Mouse (Mus musculus) C3H10T1/2 (cell line): ENCODE data around the gene Olfr599. TPM values are rescaled to one million over a fixed set of nuclear protein-coding genes. Genes with fewer than 3 reads are reported as not detected.

ENCODE experiments used
- polyA plus RNA-seq, 2 experiments: library from polyadenylated mRNA; unstranded; fragments of >200 nt; fragmentation: generic; extraction: Trizol; gene quantifications; one replicate each; pipeline ENCODE4 v1.2.1; 2012; ENCODE audit warnings: missing spikeins in 2 of 2

Gene Olfr599
- polyA plus RNA-seq = not detected

GRCm38 (mm10) chr7:103335617-103336016 lies at the start of gene Olfr599:
TSS of gene Olfr599 (plus strand) at chr7:103335917.

GRCm38 (mm10) chr7:103305348-103305747 lies 30.4 kb upstream of the Olfr599 start, which contains the start of gene Olfr596:
TSS of gene Olfr596 (plus strand) at chr7:103305648.

DNA sequence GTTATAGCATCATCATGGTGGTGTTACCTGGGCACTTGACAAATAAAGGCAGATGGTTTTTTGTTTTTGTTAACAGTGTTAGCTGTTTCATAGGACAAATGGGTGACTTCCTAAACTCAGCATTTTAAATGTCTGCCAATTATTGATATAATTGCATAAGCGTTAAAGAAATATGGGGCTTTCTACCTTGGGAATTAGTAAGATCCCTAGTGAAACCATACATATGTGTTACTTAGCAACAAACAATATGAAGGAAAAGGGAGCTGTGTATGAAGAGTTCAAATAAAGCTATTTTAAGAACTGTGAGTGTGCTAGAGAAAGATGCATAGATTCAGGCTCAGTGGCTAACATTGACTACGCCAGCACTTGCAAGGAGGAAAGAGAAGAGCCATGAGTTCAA lies 19.7 kb upstream of the Olfr599 start, which contains the start of gene Olfr597:
Olfr597 (plus strand) TSS at position 301 of the 400 bp plus-strand sequence.

GRCm38 (mm10) chr7:103323268-103323667 lies 12.4 kb upstream of the Olfr599 start, which contains the start of gene Olfr598:
TSS of gene Olfr598 (plus strand) at chr7:103323568.

GRCm38 (mm10) chr7:103349569-103349968 lies 13.9 kb downstream of the Olfr599 start, which contains the start of gene Olfr600:
TSS of gene Olfr600 (minus strand) at chr7:103349669.

GRCm38 (mm10) chr7:103362555-103362954 lies 26.8 kb downstream of the Olfr599 start, which contains the start of gene Olfr601:
TSS of gene Olfr601 (minus strand) at chr7:103362655.

GRCm38 (mm10) chr7:103386077-103386476 lies 50.4 kb downstream of the Olfr599 start, which contains the start of gene Olfr603:
TSS of gene Olfr603 (minus strand) at chr7:103386177.

Other genes starting within 250 kb of the Olfr599 start
- not detected for gene Olfr585, start 238.2 kb upstream of the Olfr599 start, polyA plus RNA-seq
- not detected for gene Olfr586, start 210.3 kb upstream of the Olfr599 start, polyA plus RNA-seq
- gene Olfr588-ps1, start 195.0 kb upstream of the Olfr599 start, polyA plus RNA-seq = not detected
- not detected for gene Olfr589, start 179.6 kb upstream of the Olfr599 start, polyA plus RNA-seq
- not detected for gene Olfr591, start 157.6 kb upstream of the Olfr599 start, polyA plus RNA-seq
- not detected for gene Olfr592, start 151.1 kb upstream of the Olfr599 start, polyA plus RNA-seq
- gene Olfr593, start 124.1 kb upstream of the Olfr599 start, polyA plus RNA-seq = not detected
- not detected for gene Olfr594, start 118.9 kb upstream of the Olfr599 start, polyA plus RNA-seq
- gene Usp17ld, start 83.4 kb upstream of the Olfr599 start, polyA plus RNA-seq = not detected
- gene Olfr596, start 30.3 kb upstream of the Olfr599 start, polyA plus RNA-seq = not detected
- gene Olfr597, start 19.6 kb upstream of the Olfr599 start, polyA plus RNA-seq = not detected
- gene Olfr598, start 12.3 kb upstream of the Olfr599 start, polyA plus RNA-seq = not detected
- gene Olfr600, start 13.8 kb downstream of the Olfr599 start, polyA plus RNA-seq = not detected
- not detected for gene Olfr601, start 26.7 kb downstream of the Olfr599 start, polyA plus RNA-seq
- not detected for gene Olfr603, start 50.3 kb downstream of the Olfr599 start, polyA plus RNA-seq
- not detected for gene Usp17lc, start 79.2 kb downstream of the Olfr599 start, polyA plus RNA-seq
- not detected for gene Olfr605, start 109.5 kb downstream of the Olfr599 start, polyA plus RNA-seq
- gene Olfr606, start 113.1 kb downstream of the Olfr599 start, polyA plus RNA-seq = not detected
- not detected for gene Olfr607, start 128.2 kb downstream of the Olfr599 start, polyA plus RNA-seq
- not detected for gene Olfr608, start 134.0 kb downstream of the Olfr599 start, polyA plus RNA-seq
- gene Olfr609, start 162.1 kb downstream of the Olfr599 start, polyA plus RNA-seq = not detected
- not detected for gene Olfr610, start 176.2 kb downstream of the Olfr599 start, polyA plus RNA-seq
- gene Olfr611, start 184.9 kb downstream of the Olfr599 start, polyA plus RNA-seq = not detected
- not detected for gene Olfr612, start 206.8 kb downstream of the Olfr599 start, polyA plus RNA-seq
- gene Olfr613, start 212.2 kb downstream of the Olfr599 start, polyA plus RNA-seq = not detected
- not detected for gene Olfr615, start 220.2 kb downstream of the Olfr599 start, polyA plus RNA-seq
- gene Olfr616, start 233.2 kb downstream of the Olfr599 start, polyA plus RNA-seq = not detected
- gene Olfr617, start 237.1 kb downstream of the Olfr599 start, polyA plus RNA-seq = not detected